Mouse (Mus musculus): ENCODE data around the gene Vmn1r75. TPM values are rescaled to one million over a fixed set of nuclear protein-coding genes. Genes with fewer than 3 reads are reported as not detected.

Vmn1r75 gene
- not detected in 2 replicates for polyA plus RNA-seq (2021; fragmentation: Nextera tagmentation)
- long read RNA-seq, experiment 1, result 0 reads
- long read RNA-seq, experiment 2, result 0 reads

DNA sequence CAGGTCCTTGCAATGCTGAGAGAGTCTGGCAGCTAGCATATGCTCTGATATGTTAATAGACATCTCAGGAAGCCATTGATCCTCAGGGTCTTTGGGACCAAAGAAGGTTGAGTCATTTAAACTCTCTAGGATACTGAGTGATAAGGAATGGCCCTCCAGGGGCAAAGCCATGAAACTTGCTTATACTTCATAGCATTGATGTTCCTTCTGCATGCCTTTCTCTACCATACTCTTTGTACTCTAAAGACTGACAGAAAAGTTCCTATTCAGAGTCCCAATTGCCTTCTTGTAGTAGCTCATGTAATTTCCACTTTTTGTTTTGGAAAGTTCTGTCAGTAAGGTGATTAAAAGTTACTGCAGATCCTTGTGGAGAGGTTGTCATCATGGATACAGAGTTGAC lies at the start of gene Vmn1r75:
Gene Vmn1r75 (plus strand): TSS at position 301 of the 400 bp plus-strand sequence.

DNA sequence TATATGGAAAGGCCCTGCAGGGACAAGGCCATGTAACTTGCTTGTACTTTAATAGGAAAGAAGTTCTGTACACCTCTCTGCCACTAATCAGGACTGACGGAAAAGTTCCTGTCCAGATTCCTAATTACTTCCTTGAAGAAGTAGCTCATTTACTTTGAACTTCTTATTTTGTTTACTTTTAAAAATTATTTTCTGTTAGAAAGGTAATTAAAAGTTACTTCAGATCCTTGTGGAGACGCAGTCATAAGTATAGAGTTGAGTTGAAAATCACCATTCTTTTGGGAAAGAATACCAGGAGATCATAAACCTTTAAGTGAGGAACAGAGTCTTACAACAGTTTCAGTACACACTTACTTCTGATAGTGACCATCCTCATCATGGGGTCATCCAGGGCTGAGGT lies 40.8 kb upstream of the Vmn1r75 start, which contains the start of gene Vmn1r74:
Gene Vmn1r74 (plus strand): TSS at position 301 of the 400 bp plus-strand sequence.

Other genes with a start within 250 kb of the Vmn1r75 start
- gene Vmn1r72, start 194.5 kb upstream of the Vmn1r75 start, polyA plus RNA-seq (2021; fragmentation: Nextera tagmentation), result not detected in 2 replicates
- gene Vmn1r73, start 144.4 kb upstream of the Vmn1r75 start, polyA plus RNA-seq (2021; fragmentation: Nextera tagmentation), result not detected in 2 replicates
- not detected in 2 replicates for gene Vmn1r74, start 40.6 kb upstream of the Vmn1r75 start, polyA plus RNA-seq (2021; fragmentation: Nextera tagmentation)
- not detected in 2 replicates for gene Vmn1r76, start 63.6 kb downstream of the Vmn1r75 start, polyA plus RNA-seq (2021; fragmentation: Nextera tagmentation)
- gene Vmn1r77, start 162.1 kb downstream of the Vmn1r75 start, polyA plus RNA-seq (2021; fragmentation: Nextera tagmentation), result not detected in 2 replicates

All from layer of hippocampus, adult 6 months (tissue).